Mouse (Mus musculus): ENCODE measurements around the gene Chn2.

The Chn2 gene

GRCm38 (mm10) chr6:54118897-54119296, 79.5 kb downstream of the Chn2 start:
- no peak for DNase-seq (ENCODE audit: inconsistent ontology term)

DNA sequence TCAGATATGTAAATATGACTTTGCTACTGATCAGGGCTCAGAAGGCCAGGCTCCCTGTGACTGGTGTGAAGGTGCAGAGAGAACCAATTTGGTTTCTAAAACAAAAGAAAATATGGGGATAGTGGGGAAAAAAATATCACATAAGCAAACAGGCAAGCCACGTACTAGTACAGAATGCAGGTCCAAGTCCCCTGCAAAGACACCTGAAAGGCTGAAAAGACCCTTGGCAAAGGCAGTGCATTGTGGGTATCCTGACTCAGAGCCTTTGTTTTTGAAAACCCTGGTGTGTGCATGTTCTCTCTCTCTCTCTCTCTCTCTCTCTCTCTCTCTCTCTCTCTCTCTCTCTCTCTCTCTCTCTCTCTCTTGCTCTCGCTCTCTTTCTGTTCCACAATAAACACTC, 80.1 kb downstream of the Chn2 start:
- DNase-seq (ENCODE audit: inconsistent ontology term): no peak

DNA sequence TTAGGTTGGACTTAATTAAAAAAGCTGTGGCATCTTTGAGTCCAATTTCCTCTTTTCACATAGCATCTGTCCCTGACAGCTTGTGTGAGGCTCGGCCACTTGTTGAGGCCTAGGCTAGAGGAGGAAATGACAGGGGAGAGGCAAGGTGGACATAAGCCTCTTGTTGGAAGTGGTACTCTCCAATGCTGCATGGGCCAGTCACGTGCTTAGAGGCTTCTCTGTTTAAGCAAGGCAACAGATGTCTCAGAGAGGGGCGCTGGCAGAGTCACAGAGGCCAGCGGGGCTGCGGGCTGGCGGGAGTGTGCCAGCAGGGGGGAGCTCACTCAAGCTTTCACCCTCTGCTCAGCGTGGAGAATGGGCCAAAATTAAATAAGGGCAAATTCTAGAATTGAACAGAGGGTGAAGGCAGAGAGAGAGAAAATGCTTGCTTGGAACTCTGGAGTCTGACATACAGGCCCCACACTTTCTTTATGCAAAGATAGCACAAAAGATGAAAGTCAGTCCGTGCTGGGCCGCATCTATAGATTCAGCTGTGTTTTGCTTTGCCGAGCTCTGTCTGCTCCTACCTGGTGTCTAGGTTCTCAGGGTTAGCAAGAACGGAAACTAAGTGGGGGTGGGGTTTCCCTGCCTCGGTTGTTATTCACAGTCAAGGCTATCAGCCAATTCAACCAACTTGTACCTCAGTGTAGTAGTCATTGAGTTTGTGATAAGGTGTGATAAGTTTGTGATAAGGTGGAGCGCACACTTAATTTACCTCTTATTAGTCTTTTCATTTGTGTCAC, 80.7 kb downstream of the Chn2 start:
- peak; percentile 41 for DNase-seq (ENCODE audit: inconsistent ontology term)

- DNase-seq (ENCODE audit: inconsistent ontology term): no peak
Observed at GRCm38 (mm10) chr6:54120889-54121288, 81.5 kb downstream of the Chn2 start.

GRCm38 (mm10) chr6:54124519-54124918, 85.2 kb downstream of the Chn2 start:
- no peak for DNase-seq (ENCODE audit: inconsistent ontology term)

DNA sequence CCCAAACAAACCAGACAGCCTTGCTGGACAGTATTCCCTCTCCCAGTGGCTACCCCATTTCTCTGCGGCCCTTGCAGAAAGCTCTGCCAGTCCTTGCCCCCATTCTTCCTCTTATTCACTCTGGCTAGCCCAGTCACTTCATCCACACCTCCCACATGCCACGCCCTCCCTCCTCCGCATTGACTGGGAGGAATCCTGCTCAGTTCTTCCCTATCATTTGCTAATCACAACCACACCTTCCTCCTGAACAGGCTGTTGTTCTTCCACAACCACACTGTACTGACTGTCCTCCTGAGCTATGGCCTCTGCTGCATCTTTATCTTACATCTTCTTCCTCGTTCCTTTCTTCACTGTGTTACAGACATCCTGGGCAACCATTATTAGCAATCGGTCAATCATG, 86.2 kb downstream of the Chn2 start:
- DNase-seq (ENCODE audit: inconsistent ontology term): no peak

DNA sequence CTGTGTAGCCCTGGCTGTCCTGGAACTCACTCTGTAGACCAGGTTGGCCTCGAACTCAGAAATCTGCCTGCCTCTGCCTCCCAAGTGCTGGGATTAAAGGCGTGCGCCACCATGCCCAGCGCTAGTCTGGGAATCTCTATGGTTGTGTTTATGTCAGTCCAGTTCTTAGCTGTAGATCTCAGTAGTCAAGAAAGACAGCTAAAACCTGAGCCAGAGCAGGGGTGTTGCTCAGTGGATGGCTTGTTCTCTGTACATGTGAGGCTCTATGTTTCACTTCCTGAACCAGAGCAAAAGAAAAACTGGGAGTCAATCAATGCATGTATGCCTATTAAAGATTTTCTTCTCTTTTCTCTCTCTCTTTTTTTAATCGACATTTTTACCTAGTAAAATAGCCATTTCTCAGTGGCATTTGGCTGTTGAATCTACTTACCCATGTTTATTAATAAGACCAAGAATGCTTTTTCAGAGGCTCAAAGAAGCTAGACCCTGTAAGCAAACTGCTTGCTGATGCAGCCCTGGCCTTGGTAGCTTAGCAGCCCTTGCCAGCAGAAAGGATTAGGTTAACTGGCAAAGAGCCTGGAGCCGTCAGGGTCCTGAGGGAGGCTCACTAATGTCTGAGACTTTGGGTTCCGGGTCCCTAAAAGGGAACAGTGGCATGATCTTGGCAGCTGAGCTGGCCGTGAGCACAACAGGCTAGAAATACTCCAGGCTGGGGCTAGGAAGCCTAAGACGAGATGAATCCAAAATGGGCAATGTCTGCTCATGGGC, 87.1 kb downstream of the Chn2 start:
- no peak for DNase-seq (ENCODE audit: inconsistent ontology term)

GRCm38 (mm10) chr6:54126993-54127697, 87.8 kb downstream of the Chn2 start:
- DNase-seq (ENCODE audit: inconsistent ontology term): no peak

DNA sequence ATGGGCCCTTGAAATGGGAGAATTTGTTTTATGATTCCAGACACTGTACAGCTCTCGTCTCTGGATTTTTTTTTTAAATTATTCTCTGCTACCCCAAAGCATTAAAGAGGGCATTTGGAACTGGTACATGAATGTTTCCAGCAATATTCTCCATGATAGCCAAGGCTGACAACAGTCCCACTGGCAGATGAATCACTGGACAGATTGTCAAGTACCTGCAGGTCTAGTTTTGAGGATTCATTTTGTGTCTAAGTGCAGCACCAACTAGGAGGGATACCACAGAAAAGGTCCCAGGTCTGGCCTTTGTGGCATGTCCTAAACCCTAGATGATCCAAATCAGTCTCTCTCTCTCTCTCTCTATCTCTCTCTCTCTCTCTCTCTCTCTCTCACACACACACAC, 89.3 kb downstream of the Chn2 start:
- DNase-seq (ENCODE audit: inconsistent ontology term): no peak

- peak; percentile 67 for DNase-seq (ENCODE audit: inconsistent ontology term)
Observed at GRCm38 (mm10) chr6:54129570-54129969, 90.2 kb downstream of the Chn2 start.

GRCm38 (mm10) chr6:54130881-54131280, 91.5 kb downstream of the Chn2 start:
- no peak for DNase-seq (ENCODE audit: inconsistent ontology term)

DNA sequence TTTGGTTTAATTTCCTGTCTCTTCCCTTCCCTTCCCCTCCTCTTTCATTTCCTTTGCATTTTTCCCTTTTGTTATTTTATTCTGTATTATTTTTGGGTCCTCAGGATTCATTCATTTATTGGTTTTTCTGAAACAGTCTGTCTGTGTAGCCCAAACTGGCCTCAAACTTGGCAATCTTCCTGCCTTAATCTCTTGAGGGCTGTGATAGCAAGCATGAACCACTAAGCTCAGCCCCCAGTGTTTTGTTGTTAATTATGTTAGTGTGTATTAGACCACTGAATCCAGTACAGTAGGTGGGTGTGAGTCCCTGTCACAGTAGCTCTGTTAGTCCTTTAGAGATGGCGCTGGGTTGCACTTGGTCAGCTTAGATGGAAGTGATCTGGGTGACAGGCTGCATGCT, 93.2 kb downstream of the Chn2 start:
- DNase-seq (ENCODE audit: inconsistent ontology term): no peak

DNA sequence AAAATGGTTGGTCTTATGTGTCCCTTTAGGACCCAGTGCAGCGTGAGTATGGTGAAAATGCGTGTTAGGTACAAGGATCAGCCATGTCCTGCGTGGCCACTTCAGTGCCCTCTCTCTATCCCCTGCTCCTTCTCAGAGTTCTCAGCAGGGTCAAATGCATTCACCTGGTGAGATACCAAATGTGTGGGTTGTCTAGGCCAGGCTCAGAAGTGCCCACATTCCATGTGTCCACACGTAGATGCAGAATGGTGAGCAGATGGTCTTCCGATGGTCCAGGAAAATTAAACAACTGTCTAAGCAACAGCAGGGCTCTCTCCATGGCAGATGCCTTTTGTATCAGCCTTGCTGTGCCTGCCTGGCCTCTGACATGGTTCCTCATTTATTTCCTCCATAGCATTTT, 93.9 kb downstream of the Chn2 start:
- no peak for DNase-seq (ENCODE audit: inconsistent ontology term)

- no peak for DNase-seq (ENCODE audit: inconsistent ontology term)
Observed at GRCm38 (mm10) chr6:54138157-54138556, 98.8 kb downstream of the Chn2 start.

- no peak for DNase-seq (ENCODE audit: inconsistent ontology term)
Observed at GRCm38 (mm10) chr6:54140488-54140887, 101.1 kb downstream of the Chn2 start.

GRCm38 (mm10) chr6:54141165-54141564, 101.8 kb downstream of the Chn2 start:
- no peak for DNase-seq (ENCODE audit: inconsistent ontology term)

GRCm38 (mm10) chr6:54142848-54143651, 103.7 kb downstream of the Chn2 start:
- DNase-seq (ENCODE audit: inconsistent ontology term): no peak

- DNase-seq (ENCODE audit: inconsistent ontology term): no peak
Observed at GRCm38 (mm10) chr6:54143652-54143960, 104.3 kb downstream of the Chn2 start.

GRCm38 (mm10) chr6:54148844-54149526, 109.6 kb downstream of the Chn2 start:
- DNase-seq (ENCODE audit: inconsistent ontology term): no peak

GRCm38 (mm10) chr6:54150821-54151220, 111.5 kb downstream of the Chn2 start:
- DNase-seq (ENCODE audit: inconsistent ontology term): no peak

All from Muller cell, postnatal 12 days (primary cell).